Mouse (Mus musculus) megakaryocyte progenitor cell, adult 5-6 weeks (primary cell): ENCODE measurements at regions not wholly inside any gene's neighbourhood (a gene's known extent, or its start where the extent isn't known, plus 50 kb on each side); places are given as distances from the start of the nearest gene placed in this dataset.
"Not testable (repeated sequence)": the region's sequence is repeated elsewhere in the genome, so short reads cannot be mapped to it uniquely, and the experiment has no call there.

ENCODE experiments used
- ATAC-seq: replicated peaks from 2 replicates; pipeline ENCODE4 v1.8.0; 2016; ENCODE audit warnings: mild to moderate bottlenecking, moderate TSS enrichment, inconsistent platforms; ENCODE audit not compliant: poor library complexity

- no peak for ATAC-seq
Observed at GRCm38 (mm10) chr5:18502831-18503230, 142.7 kb upstream of the Gnai1 start.

GRCm38 (mm10) chr5:18494305-18494704, 134.2 kb upstream of the Gnai1 start:
- no peak for ATAC-seq

GRCm38 (mm10) chr5:18489709-18490108, 129.6 kb upstream of the Gnai1 start:
- no peak for ATAC-seq

GRCm38 (mm10) chr5:18487076-18487772, 127.1 kb upstream of the Gnai1 start:
- no peak for ATAC-seq

- no peak for ATAC-seq
Observed at GRCm38 (mm10) chr5:18484376-18484775, 124.2 kb upstream of the Gnai1 start.

GRCm38 (mm10) chr5:18478420-18478819, 118.3 kb upstream of the Gnai1 start:
- no peak for ATAC-seq

GRCm38 (mm10) chr5:18477372-18478017, 117.3 kb upstream of the Gnai1 start:
- no peak for ATAC-seq

GRCm38 (mm10) chr5:18472114-18472513, 112.0 kb upstream of the Gnai1 start:
- ATAC-seq: no peak

- no peak for ATAC-seq
Observed at GRCm38 (mm10) chr5:18457771-18458170, 97.6 kb upstream of the Gnai1 start.

- ATAC-seq: no peak
Observed at GRCm38 (mm10) chr5:18456196-18456595, 96.0 kb upstream of the Gnai1 start.

GRCm38 (mm10) chr5:18452871-18453757, 93.0 kb upstream of the Gnai1 start:
- not testable (repeated sequence) for ATAC-seq

GRCm38 (mm10) chr5:18449261-18449660, 89.1 kb upstream of the Gnai1 start:
- no peak for ATAC-seq

GRCm38 (mm10) chr5:18448330-18448670, 88.1 kb upstream of the Gnai1 start:
- ATAC-seq: no peak

- no peak for ATAC-seq
Observed at GRCm38 (mm10) chr5:18447665-18448329, 87.6 kb upstream of the Gnai1 start.

- peak; percentile 80 for ATAC-seq
Observed at GRCm38 (mm10) chr5:18445969-18446368, 85.8 kb upstream of the Gnai1 start.

GRCm38 (mm10) chr5:18439986-18440385, 79.8 kb upstream of the Gnai1 start:
- no peak for ATAC-seq

- ATAC-seq: no peak
Observed at GRCm38 (mm10) chr5:18439281-18439680, 79.1 kb upstream of the Gnai1 start.

GRCm38 (mm10) chr5:18436099-18436748, 76.1 kb upstream of the Gnai1 start:
- no peak for ATAC-seq

GRCm38 (mm10) chr5:18434245-18434644, 74.1 kb upstream of the Gnai1 start:
- ATAC-seq: no peak

- no peak for ATAC-seq
Observed at GRCm38 (mm10) chr5:18433287-18433686, 73.1 kb upstream of the Gnai1 start.

- ATAC-seq: no peak
Observed at GRCm38 (mm10) chr5:18425098-18425497, 64.9 kb upstream of the Gnai1 start.
